Mouse (Mus musculus): ENCODE results near the gene Nol4l. TPM values are rescaled to one million over a fixed set of nuclear protein-coding genes. Genes with fewer than 3 reads are reported as not detected.
A peak's percentile ranks its signal among the peaks of the same experiment; 100 is the strongest.

Nol4l gene
- polyA plus RNA-seq, 1 experiment from 2014 or later = 23.5 TPM

DNA sequence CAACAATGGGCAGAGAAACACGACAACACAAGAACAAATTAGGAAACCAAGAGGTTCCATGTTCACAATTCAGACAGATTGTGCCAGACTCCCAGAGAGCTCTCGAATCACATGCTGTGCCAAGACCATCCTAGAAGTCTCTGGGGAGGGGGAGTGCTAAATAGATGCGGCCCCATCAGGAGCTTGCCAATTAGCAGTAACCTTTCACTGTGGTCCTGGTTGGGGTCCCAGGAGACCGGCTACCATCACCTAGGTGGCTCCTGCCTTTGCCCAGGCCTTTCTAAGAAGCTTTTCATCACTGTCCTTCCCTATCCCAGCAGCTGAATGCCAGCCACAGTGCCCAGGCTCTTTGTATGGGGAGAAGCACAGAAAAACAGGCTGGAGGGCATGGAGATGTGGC lies 45.7 kb downstream of the Nol4l start:
- H3K4me3 ChIP-seq = no peak overlapping the region

GRCm38 (mm10) chr2:153483118-153483983 lies 46.4 kb downstream of the Nol4l start:
- Histone ChIP-seq H3K9me3 (no peaks in the 10 kb centered on the region), H3K27ac (replicated peaks) (peak overlapping the region; percentile 77), H3K27me3 (replicated peaks; ENCODE audit: low read depth, poor library complexity, severe bottlenecking) (peaks cover 35% of the 10 kb centered on the region), H3K4me3 (peak overlapping the region; percentile 36), H3K36me3 (replicated peaks) (no peaks in the 10 kb centered on the region), H3K4me1 (peaks cover 46% of the 10 kb centered on the region)
- peak; percentile 56 for DNase-seq (ENCODE audit: low spot score)
- WGBS = 8% methylated on average over 20 of the region's 20 CpGs

More for the DNA sequence above, 45.7 kb downstream of the Nol4l start:
- no peak for DNase-seq (ENCODE audit: low spot score)
- Histone ChIP-seq H3K36me3 (replicated peaks) (no peaks in the 10 kb centered on the region), H3K27ac (replicated peaks) (peak overlapping the region; percentile 77; the same call in 1 of the 2 replicates), H3K9me3 (no peaks in the 10 kb centered on the region), H3K4me1 (peaks cover 42% of the 10 kb centered on the region), H3K27me3 (replicated peaks; ENCODE audit: low read depth, poor library complexity, severe bottlenecking) (peaks cover 39% of the 10 kb centered on the region)
- WGBS = 45% methylated on average over 4 of the region's 4 CpGs

- no peak for DNase-seq (ENCODE audit: low spot score)
- Histone ChIP-seq H3K27ac (replicated peaks) (no peak overlapping the region), H3K4me1 (peaks cover 53% of the 10 kb centered on the region), H3K4me3 (no peak overlapping the region), H3K27me3 (replicated peaks; ENCODE audit: low read depth, poor library complexity, severe bottlenecking) (peaks cover 35% of the 10 kb centered on the region), H3K9me3 (no peaks in the 10 kb centered on the region), H3K36me3 (replicated peaks) (no peaks in the 10 kb centered on the region)
- 82% methylated on average over 2 of the region's 2 CpGs for WGBS
These were observed 48.0 kb downstream of the Nol4l start for GRCm38 (mm10) chr2:153481861-153482120.

GRCm38 (mm10) chr2:153481108-153481860 lies 48.5 kb downstream of the Nol4l start:
- Histone ChIP-seq H3K9me3 (no peaks in the 10 kb centered on the region), H3K27me3 (replicated peaks; ENCODE audit: low read depth, poor library complexity, severe bottlenecking) (peaks cover 35% of the 10 kb centered on the region), H3K36me3 (replicated peaks) (no peaks in the 10 kb centered on the region), H3K4me1 (peaks cover 58% of the 10 kb centered on the region), H3K4me3 (no peak overlapping the region), H3K27ac (replicated peaks) (no peak overlapping the region)
- WGBS = 76% methylated on average over 7 of the region's 7 CpGs
- DNase-seq (ENCODE audit: low spot score) = no peak

- peaks cover 73% of the 10 kb centered on the region for H3K4me1 ChIP-seq
- DNase-seq (ENCODE audit: low spot score) = no peak
- H3K4me3 ChIP-seq = no peak overlapping the region
- 82% methylated on average over 1 of the region's 1 CpGs for WGBS
- no peak overlapping the region for H3K27ac ChIP-seq (replicated peaks)
- peaks cover 32% of the 10 kb centered on the region for H3K27me3 ChIP-seq (replicated peaks; ENCODE audit: low read depth, poor library complexity, severe bottlenecking)
- no peaks in the 10 kb centered on the region for H3K36me3 ChIP-seq (replicated peaks)
- H3K9me3 ChIP-seq = no peaks in the 10 kb centered on the region
These were observed 50.3 kb downstream of the Nol4l start for GRCm38 (mm10) chr2:153479486-153479885.

DNA sequence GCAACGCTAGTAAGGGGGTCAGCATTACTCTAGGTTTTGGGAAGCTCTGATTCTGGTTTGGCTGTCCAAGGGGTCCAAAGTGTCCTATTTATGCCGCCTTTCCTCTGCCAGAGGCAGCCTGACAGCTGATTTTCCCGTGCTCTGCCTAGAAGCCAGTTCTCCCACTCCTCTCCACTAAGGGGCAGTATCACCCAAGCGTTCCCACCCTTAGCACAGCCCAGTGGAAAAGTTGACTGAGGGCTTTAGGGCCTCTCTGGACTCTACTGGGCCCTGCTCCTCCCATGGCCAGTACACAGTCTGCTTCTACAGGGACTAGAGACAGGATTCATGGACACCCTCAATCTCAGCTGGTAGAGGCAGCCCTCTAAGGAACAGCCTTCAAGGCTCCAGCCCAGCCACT lies 51.2 kb downstream of the Nol4l start:
- H3K36me3 ChIP-seq (replicated peaks) = no peaks in the 10 kb centered on the region
- H3K27ac ChIP-seq (replicated peaks) = 0 out of 2 replicates have a peak overlapping the region, but pooled peaks have one; percentile 31
- H3K4me1 ChIP-seq = peaks cover 69% of the 10 kb centered on the region
- DNase-seq (ENCODE audit: low spot score) = peak; percentile 78
- no peaks in the 10 kb centered on the region for H3K9me3 ChIP-seq
- WGBS = 10% methylated on average over 4 of the region's 4 CpGs
- peaks cover 23% of the 10 kb centered on the region for H3K27me3 ChIP-seq (replicated peaks; ENCODE audit: low read depth, poor library complexity, severe bottlenecking)
- H3K4me3 ChIP-seq = no peak overlapping the region

- Histone ChIP-seq H3K27me3 (replicated peaks; ENCODE audit: low read depth, poor library complexity, severe bottlenecking) (no peaks in the 10 kb centered on the region), H3K36me3 (replicated peaks) (no peaks in the 10 kb centered on the region), H3K4me1 (peaks cover 52% of the 10 kb centered on the region), H3K4me3 (no peak overlapping the region), H3K9me3 (no peaks in the 10 kb centered on the region), H3K27ac (replicated peaks) (peak overlapping the region; percentile 55)
- WGBS = 54% methylated on average over 4 of the region's 4 CpGs
- DNase-seq (ENCODE audit: low spot score) = no peak
These were observed 54.4 kb downstream of the Nol4l start for GRCm38 (mm10) chr2:153475114-153476112.

DNA sequence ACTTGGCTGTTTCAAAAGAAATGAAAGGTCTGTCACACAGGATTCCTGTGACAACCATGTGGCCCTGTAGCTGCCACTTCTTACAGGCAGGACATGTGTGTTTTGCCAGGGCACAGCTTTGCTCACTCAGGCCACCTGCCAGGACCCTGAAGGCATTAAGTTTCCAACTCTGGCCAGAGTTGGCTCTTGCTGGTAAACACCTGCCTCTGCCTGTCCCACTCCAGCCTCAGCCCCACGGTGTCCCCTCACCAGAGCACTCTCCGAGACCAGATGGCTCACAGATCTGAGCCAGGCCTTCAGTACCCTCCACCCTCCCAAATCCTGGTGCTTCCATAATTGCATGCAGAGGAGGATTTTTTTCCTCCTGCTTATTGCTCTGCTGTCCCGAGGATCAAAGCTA lies 58.8 kb downstream of the Nol4l start:
- Histone ChIP-seq H3K4me1 (peaks cover 56% of the 10 kb centered on the region), H3K27ac (replicated peaks) (no peak overlapping the region; the same call in 1 of the 2 replicates)

GRCm38 (mm10) chr2:153469764-153470163 lies 60.0 kb downstream of the Nol4l start:
- peak; percentile 55 for DNase-seq (ENCODE audit: low spot score)
- no peaks in the 10 kb centered on the region for H3K27me3 ChIP-seq (replicated peaks; ENCODE audit: low read depth, poor library complexity, severe bottlenecking)
- peaks cover 44% of the 10 kb centered on the region for H3K4me1 ChIP-seq
- H3K4me3 ChIP-seq = no peak overlapping the region
- no peaks in the 10 kb centered on the region for H3K36me3 ChIP-seq (replicated peaks)
- H3K9me3 ChIP-seq = no peaks in the 10 kb centered on the region
- WGBS = 50% methylated on average over 4 of the region's 4 CpGs
- peak overlapping the region; percentile 75 for H3K27ac ChIP-seq (replicated peaks)

More for the DNA sequence above, 58.8 kb downstream of the Nol4l start:
- Histone ChIP-seq H3K4me3 (no peak overlapping the region), H3K9me3 (no peaks in the 10 kb centered on the region), H3K36me3 (replicated peaks) (no peaks in the 10 kb centered on the region), H3K27me3 (replicated peaks; ENCODE audit: low read depth, poor library complexity, severe bottlenecking) (no peaks in the 10 kb centered on the region)
- WGBS = 47% methylated on average over 3 of the region's 3 CpGs
- DNase-seq (ENCODE audit: low spot score) = no peak

DNA sequence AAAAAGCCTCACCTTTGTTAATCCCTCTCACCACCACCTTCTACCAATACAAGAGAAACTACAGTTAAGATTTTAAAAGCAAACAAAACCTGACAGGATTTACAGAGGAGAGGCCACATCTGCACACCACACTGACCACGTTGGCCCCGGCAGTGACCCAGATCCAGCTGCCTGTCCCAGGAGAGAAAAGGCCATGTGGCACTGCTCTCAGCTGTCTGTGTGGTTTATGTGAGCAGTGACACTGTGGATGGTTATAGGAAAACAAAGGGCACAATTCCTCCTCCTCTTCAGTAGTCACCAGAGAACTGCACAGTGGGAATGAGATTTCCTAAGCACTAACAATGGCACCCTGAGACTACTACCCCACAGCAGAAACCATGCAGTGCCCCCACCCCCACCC lies 60.5 kb downstream of the Nol4l start:
- DNase-seq (ENCODE audit: low spot score) = no peak
- H3K4me1 ChIP-seq = peaks cover 39% of the 10 kb centered on the region
- no peaks in the 10 kb centered on the region for H3K9me3 ChIP-seq
- WGBS = 41% methylated on average over 2 of the region's 2 CpGs
- no peak overlapping the region for H3K4me3 ChIP-seq
- H3K27me3 ChIP-seq (replicated peaks; ENCODE audit: low read depth, poor library complexity, severe bottlenecking) = no peaks in the 10 kb centered on the region
- no peaks in the 10 kb centered on the region for H3K36me3 ChIP-seq (replicated peaks)
- peak overlapping the region; percentile 75 for H3K27ac ChIP-seq (replicated peaks)

DNA sequence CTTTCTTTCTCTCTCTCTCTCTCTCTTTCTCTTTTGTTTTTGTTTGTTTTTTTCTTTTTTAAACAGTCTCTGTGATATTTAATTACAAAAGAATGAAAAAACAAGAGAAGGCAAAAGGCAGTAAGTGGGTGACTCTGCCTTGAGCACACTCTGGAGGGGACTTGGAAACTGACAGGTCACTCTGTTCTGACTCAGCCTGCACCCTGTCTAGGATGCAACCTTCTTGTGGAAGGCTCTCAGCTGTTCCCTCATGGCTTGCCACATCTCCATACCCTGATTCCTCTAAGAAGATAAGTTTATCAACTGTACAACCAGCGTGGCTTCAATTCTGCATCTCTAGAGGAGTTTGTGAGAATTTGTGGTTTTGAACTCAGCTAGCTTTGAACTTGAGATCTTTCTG lies 62.4 kb downstream of the Nol4l start:
- no peak for DNase-seq (ENCODE audit: low spot score)
- Histone ChIP-seq H3K9me3 (no peaks in the 10 kb centered on the region), H3K4me3 (no peak overlapping the region), H3K27me3 (replicated peaks; ENCODE audit: low read depth, poor library complexity, severe bottlenecking) (no peaks in the 10 kb centered on the region), H3K4me1 (peaks cover 36% of the 10 kb centered on the region), H3K27ac (replicated peaks) (no peak overlapping the region), H3K36me3 (replicated peaks) (no peaks in the 10 kb centered on the region)
- WGBS = 88% methylated on average over 1 of the region's 1 CpGs

GRCm38 (mm10) chr2:153463257-153463656 lies 66.5 kb downstream of the Nol4l start:
- no peaks in the 10 kb centered on the region for H3K36me3 ChIP-seq (replicated peaks)
- no peaks in the 10 kb centered on the region for H3K9me3 ChIP-seq
- peaks cover 24% of the 10 kb centered on the region for H3K4me1 ChIP-seq
- no peak overlapping the region for H3K27ac ChIP-seq (replicated peaks)
- no peak for DNase-seq (ENCODE audit: low spot score)
- 81% methylated on average over 3 of the region's 3 CpGs for WGBS
- no peak overlapping the region for H3K4me3 ChIP-seq
- no peaks in the 10 kb centered on the region for H3K27me3 ChIP-seq (replicated peaks; ENCODE audit: low read depth, poor library complexity, severe bottlenecking)
